Mouse (Mus musculus) spleen, postnatal 10 days (tissue): ENCODE data around the gene Atp13a4.
A peak's percentile ranks its signal among the peaks of the same experiment; 100 is the strongest.

Experiments
- DNase-seq, 2 experiments: peaks; one replicate each; pipeline ENCODE4 v3.0.0; 2021 to 2022; ENCODE audit warnings: low spot score in 2 of 2

Gene Atp13a4

DNA sequence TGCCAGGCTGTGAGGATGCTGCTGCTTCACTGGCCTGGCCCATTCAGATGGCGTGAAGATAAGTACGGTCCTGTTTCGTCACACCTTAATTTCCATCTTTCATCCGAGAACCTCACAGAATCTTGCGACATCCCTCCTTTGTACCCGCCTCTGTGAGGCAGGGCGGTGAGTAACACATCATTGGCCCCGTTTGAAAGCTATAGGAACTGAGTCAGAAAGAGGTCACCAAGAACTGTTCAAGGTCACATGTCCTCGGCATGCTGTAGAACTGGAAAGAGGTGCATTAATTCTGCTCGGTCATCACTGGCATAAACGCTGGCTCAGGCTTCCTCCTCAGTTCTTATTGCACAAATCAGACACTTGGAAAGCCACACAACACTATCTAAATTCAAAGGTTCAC, at the start of gene Atp13a4:
Atp13a4 (minus strand) TSS at position 36 of the 400 bp plus-strand sequence.
- DNase-seq = no peak

DNA sequence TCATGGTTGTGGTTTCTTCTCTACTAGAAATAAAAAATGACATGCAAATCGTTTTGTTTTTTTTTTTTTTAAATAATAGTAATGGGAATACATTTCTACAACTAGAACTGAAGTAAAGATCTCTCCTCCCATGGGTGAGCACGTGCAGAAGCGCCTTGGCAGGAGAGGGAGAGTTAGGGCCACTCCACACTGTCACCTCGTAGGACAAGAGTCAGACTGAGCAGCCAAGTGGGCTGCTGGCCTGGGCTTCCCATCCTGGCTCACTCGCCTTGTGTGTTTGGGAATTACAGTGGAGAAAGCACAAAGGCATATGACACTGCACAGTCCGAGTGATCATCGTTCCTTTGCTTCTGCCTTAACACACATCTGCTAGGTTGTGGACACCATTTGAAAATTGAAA, 47.5 kb upstream of the Atp13a4 start:
- DNase-seq = no peak

DNA sequence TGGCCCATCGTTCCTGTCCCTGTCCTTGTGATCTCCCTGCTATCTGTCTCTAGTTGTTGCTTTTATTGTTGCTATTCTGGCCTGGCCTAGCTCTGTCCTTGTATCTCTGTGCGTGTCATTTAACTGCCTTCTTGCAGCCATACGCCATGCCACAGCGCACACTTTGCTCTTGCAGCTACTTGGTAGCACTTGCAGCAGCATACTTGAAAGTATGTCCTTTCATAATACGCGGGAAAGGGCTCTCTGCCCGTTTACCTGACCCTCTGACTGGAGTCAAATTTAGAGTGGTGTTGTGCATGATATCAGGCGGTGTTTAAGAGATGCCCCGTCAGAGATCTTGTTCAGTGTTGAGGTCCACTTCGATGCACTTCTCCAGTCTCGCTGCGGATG, 35.1 kb upstream of the Atp13a4 start:
- DNase-seq = peak; percentile 20 to 22

DNA sequence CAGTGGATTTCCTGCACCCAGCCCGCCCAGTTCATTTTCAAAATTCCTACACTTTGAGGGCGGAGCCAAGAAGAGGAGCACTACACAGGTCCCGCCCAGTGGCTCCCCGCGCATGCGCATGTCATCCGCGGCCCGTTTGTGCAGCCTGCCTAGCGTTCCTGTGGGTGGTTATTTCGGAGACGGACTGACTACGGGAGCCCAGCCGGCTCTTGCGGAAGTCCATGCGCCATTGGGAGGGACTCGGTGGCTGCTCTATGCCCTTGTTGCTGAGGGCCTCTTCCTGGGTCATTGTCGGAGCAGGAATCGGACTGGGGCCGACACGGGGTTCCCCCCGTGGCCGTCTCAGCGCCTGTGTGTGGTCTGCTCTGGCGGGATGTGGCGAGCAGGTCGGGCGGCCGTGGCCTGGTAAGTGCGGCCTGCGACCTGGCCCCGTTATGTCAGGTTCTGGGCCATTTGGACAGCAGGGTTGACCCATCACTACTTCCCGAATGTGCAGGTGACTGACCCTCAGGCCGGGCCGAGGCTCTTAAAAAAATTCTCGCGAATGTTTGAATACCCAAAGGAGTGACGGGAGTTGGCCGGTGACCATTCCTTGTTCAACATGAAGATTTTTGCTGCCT, 34.6 kb upstream of the Atp13a4 start, which contains the start of gene Opa1:
Opa1 (plus strand) TSS at position 168 of the 620 bp plus-strand sequence.
- DNase-seq = peak; percentile 94 to 99

DNA sequence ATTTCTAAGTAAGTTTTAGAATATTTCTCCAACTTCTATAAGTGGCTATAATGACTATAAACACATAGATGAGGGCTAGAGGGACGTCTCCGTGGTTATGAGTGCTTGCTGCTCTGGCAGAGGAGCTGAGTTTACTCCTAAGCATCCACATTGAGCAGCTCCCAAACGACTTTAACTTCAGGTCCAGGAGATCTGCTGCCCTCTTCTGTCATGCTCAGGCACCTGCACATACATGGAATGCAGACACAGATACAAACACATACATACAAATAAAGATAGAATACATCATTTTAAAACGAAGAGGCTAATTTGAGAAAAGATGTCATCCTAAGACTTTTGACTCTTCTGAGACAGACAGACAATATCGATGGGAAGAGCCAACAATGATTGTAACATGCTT, 31.0 kb upstream of the Atp13a4 start:
- no peak for DNase-seq

DNA sequence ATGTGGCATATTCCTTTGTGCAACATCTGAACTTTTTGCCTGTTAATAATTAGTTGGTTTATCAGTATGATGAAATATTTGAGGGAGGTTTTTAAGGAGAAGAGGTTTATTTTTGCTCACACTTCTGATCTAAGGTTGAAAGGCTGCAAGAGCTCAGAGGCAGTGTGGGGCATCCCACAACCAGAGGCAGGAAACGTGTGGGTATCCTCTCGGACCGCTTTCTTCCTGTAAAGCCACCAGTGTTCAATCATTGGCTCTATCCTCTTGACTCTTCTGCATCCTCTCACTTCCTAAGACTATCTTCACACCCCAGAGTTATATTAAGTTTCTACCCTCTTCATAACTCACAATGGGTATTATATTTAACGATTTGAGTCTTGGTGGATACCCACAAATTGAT, 29.3 kb upstream of the Atp13a4 start:
- DNase-seq = no peak

DNA sequence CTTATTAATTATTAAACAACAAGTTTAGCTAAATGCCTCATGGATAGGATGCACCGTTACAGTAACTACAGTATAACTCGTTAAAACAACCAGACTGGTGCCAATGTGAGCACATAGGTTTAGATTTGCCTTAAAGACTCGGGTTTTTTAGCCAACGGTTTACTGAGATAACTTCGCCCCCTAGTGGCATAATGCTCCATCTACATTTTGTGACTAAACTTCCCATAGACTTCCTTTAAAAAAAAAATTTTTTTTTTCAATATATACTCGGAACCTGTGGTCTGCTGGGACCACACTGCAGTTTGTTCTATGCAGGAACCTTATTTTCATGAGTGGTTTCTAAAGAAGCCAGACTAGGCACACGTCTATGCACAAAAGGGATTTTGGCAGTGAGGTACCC, 16.2 kb upstream of the Atp13a4 start:
- peak in 1 of 2 experiments; percentile 22 for DNase-seq

DNA sequence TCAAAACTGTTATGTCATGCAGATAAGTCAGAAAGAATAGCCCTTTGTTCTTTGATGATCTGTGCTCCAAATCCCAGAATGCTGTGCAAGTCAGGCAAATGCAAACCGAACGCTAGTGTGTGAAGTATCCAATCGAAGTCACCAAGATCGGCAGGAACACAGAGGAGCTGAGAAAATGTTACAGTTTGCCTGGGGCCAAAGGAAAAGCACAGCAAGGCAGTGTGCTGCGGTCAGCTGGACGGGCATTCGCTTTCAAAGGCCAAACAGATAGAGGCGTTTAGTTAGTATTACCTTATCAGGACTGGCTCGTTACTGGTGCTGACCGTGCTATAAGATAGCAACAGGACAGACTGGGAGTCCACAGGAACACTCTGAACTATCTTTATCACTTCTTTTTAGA, 15.8 kb upstream of the Atp13a4 start:
- DNase-seq = no peak

DNA sequence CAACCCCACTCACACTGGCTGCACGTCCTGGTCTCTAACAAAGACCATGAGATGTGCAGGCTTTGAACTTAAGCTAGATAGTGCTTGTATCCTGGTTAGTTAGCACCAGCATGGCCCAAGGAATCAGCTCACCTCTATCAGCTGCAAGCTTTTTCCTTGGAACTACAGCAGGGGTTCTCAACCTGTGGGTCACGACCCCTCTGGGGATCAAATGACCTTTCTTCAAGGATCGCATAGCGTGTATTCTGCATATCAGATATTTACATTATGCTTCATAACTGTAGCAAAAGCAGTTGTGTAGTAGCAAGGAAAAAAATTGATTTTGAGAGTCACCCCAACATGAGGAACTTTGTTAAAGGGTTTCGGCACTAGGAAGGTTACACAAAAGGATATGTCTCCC, 15.0 kb upstream of the Atp13a4 start:
- no peak for DNase-seq

DNA sequence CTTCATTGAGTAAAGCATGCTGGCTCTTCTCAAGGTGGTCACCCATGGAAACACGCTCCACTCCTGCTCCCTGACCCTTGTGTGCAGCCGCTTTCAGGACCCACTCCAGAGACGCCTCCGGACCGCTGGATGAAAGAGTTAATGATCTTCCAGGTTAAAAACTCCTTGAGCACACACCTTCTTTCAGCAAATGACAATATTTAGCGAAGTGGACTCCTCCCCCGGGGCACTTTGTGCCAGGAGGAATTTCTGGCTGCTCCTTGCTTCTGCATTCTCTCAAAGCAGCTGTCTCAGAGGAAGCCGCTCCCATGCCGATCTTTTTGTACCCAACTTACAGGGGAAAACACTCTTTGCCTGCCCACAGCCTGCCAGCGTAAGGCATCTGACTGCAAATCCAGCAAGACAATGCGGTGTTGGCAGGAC, 3.4 kb downstream of the Atp13a4 start:
- DNase-seq = no peak

DNA sequence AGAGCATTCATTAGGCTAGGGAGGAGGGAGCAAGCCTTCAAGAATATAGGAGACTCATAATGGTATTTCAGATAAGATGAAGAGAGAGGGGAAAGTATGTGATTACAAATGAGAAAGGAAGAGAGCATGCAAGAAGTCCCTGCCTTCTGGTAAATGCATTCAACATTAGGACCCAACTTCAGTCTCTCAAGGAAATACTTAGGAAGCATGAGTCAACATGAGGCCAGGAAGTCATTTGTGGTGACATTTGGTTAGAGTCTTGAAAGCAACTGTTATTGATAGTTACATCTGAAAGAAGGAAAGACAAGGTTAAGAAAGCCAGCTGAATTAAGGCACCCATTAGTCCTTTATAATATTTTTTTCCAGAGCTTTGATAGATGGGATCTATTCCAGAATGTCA, 4.8 kb downstream of the Atp13a4 start:
- DNase-seq = no peak

DNA sequence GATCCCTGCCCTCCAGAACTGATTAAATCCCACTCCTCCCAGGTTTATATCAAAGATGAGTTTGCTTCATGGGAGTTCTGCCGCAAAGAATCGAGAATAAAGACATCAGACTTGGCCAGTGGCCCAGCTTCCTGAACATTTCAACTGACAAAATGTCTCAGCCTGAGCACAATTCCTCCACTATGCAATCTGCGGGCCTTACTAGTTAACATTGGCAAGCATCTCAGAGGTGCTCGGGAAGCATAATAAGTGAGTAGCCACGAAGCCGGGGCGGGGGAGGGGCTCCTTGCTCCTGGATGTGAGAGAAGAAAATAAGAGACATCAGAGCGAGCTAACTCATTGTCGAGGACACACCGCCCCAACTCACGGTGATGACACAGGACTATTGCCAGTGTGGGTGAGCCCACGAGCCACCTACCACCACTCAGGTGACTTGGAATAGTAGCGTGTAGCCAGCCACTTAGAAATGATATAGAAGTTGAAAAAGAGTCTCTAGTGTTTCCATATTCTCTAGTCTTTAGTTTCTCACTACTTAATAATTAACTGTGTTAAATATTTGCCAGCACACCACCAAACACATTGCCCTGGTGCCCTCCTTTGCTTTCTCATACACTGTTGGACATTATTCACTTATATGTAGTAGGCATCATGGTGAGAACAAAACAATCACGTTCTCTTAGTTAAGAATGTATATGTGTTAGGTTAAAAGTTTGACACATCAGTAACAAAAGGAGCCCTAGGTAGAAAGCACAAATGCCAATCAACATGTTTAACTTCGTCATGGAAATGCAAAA, 8.1 kb downstream of the Atp13a4 start:
- no peak for DNase-seq

DNA sequence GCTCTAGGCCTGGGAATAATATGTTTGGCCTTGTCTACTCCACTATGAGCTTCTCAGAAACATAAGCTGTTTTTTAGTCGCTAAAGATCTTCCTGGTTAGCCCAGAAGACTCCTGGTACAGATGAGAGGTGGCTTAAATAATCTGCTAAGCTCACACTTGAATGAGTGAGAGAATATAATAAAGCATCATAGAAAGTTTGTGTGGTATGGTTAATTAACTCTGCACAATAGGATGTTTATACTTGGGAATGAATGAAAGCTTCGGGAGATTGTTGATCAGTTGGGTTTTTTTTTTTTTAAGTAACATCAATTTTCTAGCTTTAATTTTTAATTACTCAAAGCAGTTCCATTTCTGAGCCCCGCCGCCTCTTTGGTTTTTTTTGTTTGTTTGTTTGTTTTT, 8.8 kb downstream of the Atp13a4 start:
- DNase-seq = no peak

DNA sequence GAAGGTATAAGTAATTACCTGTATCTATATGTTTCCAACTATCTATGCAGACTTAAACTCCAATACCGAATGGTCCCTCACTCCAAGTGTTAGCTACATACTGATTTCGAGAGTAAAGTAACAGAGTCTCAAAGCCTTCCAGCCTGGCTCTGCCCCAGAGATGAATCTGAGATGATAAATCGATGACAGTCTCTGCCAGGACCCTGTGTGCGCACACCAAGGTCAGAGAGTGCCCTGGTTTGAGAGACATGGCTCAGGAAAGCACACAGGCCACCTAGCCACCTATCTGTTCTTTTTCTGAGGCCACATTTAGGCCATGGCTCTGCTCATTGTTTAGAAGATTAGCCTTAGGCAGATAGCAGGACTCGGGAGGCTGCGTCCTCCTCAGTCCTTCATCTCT, 11.0 kb downstream of the Atp13a4 start:
- no peak for DNase-seq

DNA sequence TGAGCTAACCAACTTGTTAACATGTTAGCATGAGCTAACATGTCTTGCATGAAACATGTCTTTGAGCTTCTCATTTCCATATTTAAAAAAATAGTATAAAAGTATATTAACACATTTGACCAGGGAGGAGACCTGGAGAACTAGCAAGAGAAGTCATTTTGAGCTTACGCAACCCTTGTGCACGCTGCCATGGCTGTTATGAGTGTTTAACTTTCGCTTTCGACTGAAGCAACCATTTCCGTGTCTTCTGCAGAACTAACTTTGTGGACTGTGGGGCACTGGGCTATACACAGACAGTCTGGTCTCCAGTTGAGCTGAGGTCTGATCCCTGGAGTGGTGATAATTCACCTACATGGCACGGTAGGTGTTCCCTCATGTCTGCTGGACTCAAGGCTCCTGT, 17.6 kb downstream of the Atp13a4 start:
- no peak for DNase-seq

DNA sequence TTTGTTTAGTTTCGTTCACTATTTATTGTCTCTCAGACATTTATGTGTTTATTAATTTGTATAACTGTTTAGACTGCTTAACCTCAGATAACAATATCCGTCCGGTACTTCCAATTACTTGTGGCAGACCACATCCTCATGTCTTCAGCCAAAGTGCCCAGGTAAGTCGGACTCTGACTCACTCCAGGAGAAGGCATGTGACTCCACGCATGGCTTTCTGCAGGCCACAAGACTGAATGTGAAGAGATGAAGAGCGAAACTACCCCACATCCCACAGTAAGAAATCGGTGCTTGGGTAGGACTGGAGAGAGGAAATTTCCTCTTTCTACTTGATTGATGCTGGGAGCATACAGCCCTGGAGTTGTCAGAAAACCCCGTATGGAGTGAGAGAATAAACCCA, 18.1 kb downstream of the Atp13a4 start:
- DNase-seq = no peak

DNA sequence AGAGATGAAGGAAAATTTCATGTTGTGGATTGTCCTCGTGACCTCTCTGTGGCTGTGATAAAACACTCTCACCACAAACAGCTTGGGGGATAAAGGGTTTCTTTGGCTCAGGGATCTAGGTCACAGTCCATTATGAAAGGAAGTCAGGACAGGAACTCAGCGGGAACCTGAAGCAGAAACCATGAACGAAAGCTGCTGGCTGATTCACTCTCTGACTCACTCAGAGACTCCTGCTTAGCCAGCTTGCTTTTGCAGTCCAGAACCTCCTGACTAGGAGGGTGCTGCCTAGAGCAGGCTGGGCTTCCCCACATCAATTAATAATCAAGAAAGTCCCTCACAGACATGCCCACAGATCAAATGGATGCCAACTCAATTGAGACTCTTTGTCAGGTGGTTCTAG, 32.2 kb downstream of the Atp13a4 start:
- DNase-seq = no peak

DNA sequence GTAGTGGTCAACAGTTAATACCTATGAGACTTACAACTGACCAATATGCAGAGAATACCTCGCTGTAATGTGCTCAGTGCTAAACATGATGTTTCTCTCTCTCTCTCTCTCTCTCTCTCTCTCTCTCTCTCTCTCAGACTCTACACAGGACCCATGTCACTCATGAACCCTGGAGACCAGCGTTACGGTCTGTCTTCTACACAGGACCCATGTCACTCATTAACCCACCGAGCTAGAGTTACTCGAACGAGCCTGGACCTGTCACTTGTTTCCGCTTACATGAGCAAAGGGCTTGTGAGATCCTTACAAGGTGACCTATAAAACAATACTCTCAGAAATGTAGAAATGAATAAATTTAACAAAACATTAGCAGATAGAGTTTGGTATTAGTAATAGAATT, 33.9 kb downstream of the Atp13a4 start:
- DNase-seq = no peak

DNA sequence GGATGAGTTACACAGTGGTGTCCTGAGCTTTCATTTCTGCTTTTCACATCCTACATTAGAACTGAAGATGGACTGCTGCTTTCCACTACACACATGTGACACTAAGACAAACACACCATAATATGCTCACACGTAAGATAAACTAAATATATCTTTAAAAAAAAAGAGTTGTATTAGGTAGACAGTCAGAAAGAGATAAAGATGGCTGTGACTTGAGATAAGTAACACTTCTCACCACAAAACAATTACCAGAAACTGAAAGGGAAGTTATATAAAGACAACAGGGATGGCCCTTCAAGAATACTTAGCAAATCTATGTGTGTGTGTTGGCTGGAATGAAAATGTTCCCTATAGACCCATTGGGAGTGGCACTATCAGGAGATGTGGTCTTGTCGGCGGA, 34.8 kb downstream of the Atp13a4 start:
- no peak for DNase-seq

DNA sequence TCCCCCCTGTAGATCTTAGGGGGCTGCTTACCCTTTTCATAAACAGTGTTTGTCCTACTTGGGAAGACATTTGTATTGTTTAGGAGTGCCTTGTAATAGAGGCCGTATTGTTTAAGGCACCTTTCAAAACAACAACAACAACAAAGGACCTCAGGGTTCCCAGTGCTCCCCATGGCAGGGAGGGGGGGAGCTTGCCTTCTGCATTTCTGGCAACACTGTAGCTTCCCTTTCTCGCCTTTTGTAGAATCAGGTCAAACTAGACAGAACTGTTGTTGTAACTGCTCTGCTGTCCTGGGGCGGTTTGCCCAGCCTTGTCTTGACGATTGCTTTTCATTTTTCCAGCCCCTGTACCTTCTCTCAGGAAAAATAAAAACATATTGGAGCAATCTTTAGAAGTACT, 40.0 kb downstream of the Atp13a4 start:
- no peak for DNase-seq

DNA sequence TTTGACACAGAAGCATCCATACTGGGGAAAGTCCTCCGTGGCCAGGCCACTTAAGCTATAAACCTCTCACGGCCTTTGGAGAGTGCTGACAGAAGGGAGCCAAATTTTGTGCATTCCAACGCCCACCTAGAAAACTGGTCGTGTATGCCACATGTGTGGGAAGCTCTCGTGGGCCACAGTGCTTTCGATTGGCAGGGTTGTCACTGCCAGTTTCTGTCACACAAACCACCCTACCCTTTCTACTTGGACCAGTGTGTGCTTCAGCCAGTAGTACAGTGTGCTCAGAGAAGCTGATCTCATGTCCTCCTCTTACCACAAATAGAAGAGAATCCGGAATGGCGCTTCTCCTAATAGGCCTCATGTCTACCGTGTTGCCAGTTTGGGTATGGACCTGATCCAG, 40.5 kb downstream of the Atp13a4 start:
- no peak for DNase-seq

DNA sequence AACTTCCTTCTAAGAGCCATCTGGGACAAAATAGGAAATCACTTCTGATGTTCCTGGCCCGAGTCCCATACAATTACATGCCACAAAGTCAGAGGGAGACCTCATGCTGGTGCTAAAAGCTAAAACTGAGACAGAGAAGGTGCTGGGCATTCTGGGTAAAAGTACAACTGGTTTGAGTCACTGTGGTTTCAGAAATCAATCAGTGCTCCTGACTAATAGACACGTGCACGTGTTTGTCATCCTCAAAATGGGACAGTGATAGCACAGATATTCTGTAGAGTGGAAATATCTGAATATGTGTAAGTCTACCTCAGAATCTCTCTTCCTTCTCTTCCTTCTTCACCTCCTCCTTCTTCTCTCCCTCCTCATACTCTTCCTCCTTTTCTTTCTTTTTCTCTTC, 53.6 kb downstream of the Atp13a4 start:
- no peak for DNase-seq

DNA sequence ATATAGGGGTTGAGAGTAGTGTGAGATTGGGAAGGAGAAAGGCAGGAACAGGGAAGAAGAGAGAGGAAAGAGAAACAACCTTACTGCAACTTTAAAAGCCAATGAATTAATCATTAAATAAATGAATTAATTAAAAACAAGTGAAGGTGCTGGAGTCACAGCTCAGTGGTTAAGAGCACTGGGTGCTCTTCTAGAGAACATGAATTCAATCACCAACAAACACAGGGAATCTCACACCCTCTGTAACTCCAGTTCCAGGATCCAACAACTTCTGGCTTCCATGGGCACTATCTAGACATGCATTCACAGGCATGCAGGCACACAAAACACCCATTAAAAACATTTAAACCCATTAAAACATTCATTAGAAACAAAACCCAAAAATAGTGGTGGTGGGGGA, 63.2 kb downstream of the Atp13a4 start:
- DNase-seq = no peak

DNA sequence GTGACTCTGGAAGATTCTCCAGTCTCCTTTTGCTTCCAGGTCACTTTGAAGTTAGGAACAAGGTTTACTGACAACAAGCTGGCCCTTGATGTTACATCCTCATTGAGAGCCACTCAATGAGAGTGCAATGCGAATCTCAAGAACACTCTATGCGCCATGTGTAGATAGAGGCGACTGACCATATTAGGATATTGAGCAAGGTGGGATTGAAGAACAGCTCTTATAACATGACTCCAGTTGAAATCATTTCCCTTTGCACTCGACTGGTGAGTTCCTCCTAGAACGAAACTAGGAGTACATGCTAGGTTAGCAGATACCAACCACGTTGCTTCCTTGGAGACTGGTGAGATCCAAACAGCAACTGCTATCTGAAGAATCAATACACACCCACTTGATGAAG, 64.3 kb downstream of the Atp13a4 start:
- no peak for DNase-seq
